Mouse (Mus musculus): ENCODE results near the gene 1700029P11Rik. TPM values are rescaled to one million over a fixed set of nuclear protein-coding genes. Genes with fewer than 3 reads are reported as not detected.

Gene 1700029P11Rik
- total RNA-seq, 2 experiments from 2014 or later, result not detected

DNA sequence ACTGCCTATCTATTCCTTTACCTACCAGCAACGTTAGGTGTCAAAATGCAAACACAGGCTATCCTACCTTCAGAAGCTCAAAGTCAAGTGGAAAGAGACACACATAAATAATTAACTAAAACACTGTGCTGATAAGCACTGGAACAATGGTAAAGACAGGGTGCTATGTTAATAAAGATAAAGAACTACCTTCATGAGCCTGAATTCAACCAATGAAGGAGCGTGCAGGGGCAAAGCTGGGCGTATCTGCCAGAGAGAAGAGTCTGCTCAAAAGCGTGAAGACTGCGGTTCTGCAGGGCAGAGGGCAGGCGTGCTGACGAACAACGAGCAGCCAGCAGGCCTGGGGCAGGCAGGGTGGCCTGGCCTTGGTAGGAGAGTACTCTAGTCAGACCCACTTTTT lies 23.9 kb downstream of the 1700029P11Rik start:
- no peak for DNase-seq (ENCODE audit: low spot score in 2 of 2)

DNA sequence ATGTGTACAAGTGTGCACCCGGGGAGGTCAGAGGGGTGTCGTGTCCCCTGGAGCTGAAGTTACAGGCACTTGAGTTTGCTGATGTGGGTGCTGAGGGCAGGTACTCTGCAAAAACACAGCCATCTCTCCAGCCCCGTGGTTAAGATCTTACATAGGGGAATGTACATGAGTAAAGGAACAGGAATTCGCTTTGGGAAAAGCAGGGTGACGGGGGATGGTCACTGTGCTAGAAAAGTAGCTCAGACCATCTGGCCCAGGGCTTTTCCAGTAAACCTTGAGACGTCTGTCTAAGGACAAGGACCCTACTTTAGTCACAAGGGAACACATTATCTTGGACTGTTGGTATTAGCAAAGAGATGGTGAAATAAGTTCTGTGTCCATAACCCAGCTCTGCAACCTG lies 31.6 kb downstream of the 1700029P11Rik start:
- DNase-seq (ENCODE audit: low spot score in 2 of 2), result no peak

DNA sequence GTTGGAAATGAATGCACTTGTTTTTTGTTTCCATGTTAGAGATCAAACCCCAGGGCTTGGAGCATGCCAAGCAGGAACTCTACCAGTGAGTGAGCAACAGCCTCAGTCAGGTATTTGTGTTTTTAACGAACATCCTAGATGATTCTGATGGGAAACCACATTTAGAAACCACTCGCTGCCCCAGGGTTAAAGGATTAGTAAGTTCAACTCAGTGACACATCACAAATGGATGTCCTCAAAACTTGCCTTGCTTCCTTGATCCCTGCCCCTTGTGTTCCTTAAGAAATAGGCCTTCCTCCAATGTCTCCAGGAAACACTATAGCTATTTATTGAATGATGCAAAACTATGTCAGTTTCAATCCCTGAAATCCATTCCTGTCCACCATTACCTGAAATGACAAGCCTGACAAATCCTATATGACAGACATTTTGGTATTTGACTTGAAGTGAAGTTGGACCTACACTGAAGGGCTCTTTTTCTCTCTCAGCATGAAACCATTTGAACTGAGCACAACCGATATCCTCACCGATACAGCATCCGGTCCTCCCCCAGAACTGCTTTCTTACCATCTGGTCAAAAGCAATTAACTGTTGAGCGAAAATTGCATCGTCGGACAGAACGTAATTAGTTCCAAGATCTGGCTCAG lies 34.5 kb downstream of the 1700029P11Rik start:
- DNase-seq (ENCODE audit: low spot score in 2 of 2), result no peak

DNA sequence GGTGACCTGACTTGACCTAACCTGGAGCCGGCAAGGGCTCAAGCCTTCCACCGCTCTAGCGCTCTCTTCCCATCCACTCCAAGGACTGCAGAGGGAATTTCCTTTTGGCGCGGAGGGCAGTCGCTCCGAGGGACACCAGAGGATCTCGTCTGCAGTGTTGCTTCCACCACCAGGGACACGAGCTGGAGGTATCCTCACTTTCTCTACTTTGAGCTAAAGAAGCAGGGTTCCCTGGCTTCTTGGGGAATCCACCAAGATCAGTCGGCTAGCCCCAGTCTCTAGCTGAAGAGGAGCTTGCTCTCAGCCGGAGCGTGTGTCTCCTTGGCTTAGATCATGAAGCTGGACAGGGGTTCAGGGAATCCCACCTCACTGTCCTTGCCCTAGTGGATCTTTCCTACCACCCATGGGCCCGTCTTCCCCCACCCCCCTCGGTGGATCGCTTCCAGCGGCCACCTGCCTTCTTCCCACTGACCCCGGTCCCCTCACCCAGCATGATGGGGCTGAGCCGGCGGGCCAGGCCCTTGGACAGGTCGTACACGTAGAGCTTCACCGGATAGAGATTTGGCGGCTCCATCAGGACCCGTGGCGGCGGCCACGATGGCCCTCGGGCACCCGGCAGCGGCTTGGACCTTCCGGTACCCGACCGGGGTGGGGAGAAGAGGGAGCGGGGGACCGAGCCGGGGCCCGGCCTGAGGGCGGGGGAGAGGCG lies 35.2 kb downstream of the 1700029P11Rik start:
- peak; percentile 30 to 33 for DNase-seq (ENCODE audit: low spot score in 2 of 2)

DNA sequence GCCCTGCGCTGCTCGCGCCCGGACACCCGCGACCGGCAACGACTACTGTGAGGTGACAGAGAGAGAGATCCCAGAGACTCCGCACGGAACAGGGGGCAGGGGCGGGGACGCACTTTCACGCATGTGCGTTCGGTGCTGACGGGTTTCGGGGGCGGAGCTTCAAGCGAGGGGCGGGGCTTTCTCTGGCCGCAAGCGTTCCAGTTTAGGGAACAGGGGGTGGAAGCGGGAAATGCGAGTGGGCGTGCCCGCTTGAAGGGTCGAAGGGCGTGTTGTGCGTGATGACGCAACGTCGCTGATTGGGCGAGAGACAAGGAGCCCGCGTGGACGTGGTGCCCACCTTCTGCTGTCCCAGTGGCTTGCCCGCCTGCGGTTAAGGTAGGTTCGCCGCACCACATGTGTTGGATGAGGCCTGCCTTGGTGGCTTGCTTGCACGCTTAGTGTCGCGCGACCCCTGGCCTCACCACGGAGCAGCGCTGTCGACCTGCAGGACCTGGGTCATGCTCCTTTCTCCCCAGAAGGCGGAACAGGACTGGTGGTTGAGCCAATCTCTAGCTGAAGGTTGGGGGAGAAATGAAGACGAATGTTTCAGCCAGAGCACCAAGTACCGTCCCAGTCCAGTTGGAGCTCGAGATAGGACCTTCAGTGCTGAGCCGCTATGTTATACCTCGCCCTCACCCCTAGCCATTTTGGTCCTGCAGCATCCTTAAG lies 35.9 kb downstream of the 1700029P11Rik start:
- peak; percentile 100 for DNase-seq (ENCODE audit: low spot score in 2 of 2)

DNA sequence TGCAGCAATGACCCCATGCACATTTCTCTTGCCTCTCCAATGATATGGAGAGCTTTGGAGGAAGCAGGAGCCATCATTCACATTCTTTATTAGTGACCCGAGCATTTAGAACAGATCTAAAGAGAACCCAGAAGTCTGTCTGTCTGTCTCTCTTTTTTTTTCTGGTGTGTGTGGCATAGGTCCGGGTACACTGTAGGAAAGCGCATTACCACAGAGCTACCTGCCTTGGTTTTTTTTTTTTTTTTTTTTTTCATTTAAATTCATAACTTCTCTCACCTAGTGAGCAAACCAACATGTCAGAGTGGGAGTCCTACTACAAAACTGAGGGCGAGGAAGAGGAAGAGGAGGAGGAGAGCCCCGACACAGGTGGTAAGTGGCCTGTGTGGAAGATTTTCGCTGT lies 36.5 kb downstream of the 1700029P11Rik start:
- no peak for DNase-seq (ENCODE audit: low spot score in 2 of 2)

DNA sequence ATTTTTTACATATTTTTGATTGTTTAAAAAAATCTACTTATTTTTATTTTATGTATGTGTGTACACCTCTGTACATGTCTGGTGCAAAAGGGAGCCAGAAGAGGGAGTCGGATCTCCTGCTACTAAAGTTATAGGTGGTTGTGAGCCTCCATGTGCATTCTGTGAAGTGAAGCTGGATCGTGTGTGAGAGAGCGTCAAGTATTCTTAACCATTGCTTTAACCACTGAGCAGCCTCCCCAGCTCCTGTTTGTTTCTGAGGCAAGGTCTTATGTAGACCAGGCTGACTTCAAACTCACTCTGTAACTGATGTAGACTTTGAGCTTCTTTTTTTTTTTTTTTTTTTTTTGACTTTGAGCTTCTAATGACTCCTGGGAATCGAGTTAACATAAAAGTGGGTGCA lies 37.1 kb downstream of the 1700029P11Rik start:
- no peak for DNase-seq (ENCODE audit: low spot score in 2 of 2)

DNA sequence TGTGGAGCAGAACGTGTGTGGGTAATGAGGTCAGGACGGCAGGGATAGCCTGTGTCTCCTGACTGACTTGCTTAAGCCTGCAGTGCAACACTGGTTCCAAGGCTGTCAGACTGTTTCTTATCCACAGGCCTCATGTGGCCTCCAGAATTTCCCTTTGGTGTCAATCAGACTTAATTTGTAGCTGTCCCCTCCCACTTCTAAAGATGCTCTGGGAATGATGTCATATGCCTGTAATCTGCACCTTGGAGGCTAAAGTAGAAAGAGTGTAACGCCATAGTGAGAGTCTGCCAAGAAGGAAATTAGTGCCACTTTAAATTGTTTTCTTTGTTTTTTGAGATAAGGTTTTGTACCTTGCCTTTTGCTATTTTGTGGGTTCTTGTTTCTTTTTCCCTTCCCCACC lies 38.9 kb downstream of the 1700029P11Rik start:
- DNase-seq (ENCODE audit: low spot score in 2 of 2), result no peak

DNA sequence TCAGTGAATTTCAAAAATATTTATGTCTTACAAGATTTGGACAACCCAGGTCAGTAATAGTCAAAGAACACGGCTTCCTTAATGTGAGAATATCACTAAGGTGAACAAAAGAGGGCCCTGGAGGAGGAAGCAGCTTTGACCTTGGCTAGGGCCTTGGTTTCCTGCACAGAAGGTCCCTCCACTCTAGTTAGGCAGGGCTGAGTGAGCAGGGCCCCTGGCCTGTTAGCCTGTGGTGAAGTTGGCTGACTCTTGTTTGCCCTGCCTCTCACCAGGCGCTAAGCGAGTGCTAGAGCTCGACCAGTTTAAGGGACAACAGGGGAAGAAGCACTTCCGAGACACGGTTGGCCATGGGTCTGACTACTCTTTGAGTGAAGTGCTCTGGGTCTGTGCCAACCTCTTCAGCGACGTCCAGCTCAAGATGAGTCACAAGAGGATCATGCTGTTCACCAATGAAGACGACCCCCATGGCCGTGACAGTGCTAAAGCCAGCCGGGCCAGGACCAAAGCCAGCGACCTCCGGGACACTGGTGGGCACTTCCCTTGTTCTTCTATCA lies 42.3 kb downstream of the 1700029P11Rik start:
- peak; percentile 33 to 45 for DNase-seq (ENCODE audit: low spot score in 2 of 2)

DNA sequence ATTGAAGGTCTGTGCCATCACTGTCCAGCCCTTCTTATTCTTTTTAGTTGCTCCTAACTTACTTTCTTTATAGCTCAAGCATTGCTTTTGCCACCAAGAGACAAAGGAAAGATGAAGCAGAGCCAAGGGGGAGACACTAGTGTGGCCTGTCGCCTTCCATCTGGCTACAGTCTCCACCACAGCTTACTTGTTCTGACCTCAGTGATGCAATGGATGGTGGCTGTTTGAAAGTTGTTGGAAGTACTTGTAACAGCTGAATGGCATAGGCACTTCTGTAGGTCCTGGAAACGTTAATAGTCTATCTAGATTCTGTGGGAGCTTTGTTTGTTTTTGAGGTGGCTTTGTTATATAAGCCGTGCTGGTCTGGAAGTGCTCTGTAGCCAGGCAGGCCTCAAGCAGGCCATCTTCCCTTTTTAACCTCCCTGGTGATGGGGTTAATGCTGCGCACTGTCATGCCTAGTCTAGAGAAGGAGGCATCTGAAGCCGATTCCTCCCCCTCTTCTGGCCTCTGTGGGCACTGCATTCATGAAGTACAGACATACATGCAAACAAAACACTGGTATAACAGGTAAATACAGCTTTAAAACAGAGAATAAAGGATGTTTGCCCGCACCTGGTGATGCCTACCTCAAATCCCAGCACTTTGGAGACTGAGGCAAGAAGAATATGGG lies 43.8 kb downstream of the 1700029P11Rik start:
- no peak for DNase-seq (ENCODE audit: low spot score in 2 of 2)

DNA sequence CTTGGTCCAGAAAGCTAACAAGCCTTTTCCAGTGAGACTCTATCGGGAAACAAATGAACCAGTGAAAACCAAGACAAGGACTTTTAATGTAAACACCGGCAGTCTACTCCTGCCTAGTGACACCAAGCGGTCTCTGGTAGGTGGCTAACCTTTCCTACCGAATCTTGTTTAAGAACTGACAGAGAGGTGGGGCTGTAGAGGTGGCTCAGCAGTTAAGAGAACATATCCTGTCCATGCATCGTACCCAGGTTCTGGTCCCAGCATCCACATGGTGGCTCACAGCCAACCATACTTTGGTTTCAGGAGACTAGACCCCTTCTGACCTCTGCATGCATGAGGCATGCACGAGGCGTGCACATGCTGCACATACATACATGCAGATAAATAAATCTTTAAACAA lies 46.9 kb downstream of the 1700029P11Rik start:
- DNase-seq (ENCODE audit: low spot score in 2 of 2), result no peak

DNA sequence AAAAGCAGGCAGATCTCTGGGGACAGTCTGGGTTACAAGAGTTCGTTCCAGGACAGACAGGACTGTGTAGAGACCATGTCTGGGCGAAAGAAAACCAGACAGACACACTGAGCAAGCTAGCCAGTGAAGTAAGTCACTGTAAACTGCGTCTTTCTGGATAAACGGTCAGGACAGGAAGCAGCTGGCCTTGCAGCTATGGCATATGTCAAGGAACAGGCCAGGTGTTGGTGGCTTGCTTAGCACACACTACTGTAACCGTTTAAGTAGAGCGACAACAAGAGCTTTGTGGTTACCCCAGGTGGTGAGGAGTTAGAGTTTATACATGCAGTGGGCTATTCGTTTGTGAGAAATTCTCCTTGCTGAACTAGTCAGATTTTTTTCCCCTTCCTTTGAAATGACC lies 47.4 kb downstream of the 1700029P11Rik start:
- no peak for DNase-seq (ENCODE audit: low spot score in 2 of 2)

Other genes with a start within 250 kb of the 1700029P11Rik start
- 10 to 100 TPM; 68.9 to 69.9 TPM for gene Zc3h7b, start 235.5 kb upstream of the 1700029P11Rik start, total RNA-seq (2021)
- gene Rangap1, start 235.0 kb upstream of the 1700029P11Rik start, total RNA-seq (2021), result 10 to 100 TPM; 69.7 to 70.0 TPM
- gene Tef, start 178.1 kb upstream of the 1700029P11Rik start, total RNA-seq (2021), result 10 to 100 TPM; 45.0 to 46.9 TPM
- 100 to 1,000 TPM; 103 to 121 TPM for gene Tob2, start 121.7 kb upstream of the 1700029P11Rik start, total RNA-seq (2021)
- 10 to 100 TPM; 54.3 to 55.6 TPM for gene Phf5a, start 108.6 kb upstream of the 1700029P11Rik start, total RNA-seq (2021)
- gene Aco2, start 108.2 kb upstream of the 1700029P11Rik start, total RNA-seq (2021), result 1,000 to 10,000 TPM in 1 of 2 experiments, 100 to 1,000 TPM in 1; 791 to 1,455 TPM
- 10 to 100 TPM; 16.2 to 19.9 TPM for gene Polr3h, start 54.3 kb upstream of the 1700029P11Rik start, total RNA-seq (2021)
- 1 to 10 TPM; 6.9 to 9.2 TPM for gene Csdc2, start 43.8 kb upstream of the 1700029P11Rik start, total RNA-seq (2021)
- gene Pmm1, start 19.6 kb upstream of the 1700029P11Rik start, total RNA-seq (2021), result 10 to 100 TPM; 58.0 to 85.4 TPM
- 10 to 100 TPM; 55.8 to 88.9 TPM for gene Xrcc6, start 7.3 kb downstream of the 1700029P11Rik start, total RNA-seq (2021)
- 100 to 1,000 TPM in 1 of 2 experiments, 10 to 100 TPM in 1; 52.7 to 123 TPM for gene Desi1, start 53.3 kb downstream of the 1700029P11Rik start, total RNA-seq (2021)
- 10 to 100 TPM; 80.5 to 99.1 TPM for gene Snu13, start 67.1 kb downstream of the 1700029P11Rik start, total RNA-seq (2021)
- not detected for gene 4930407I10Rik, start 78.6 kb downstream of the 1700029P11Rik start, total RNA-seq (2021)
- gene Mei1, start 89.5 kb downstream of the 1700029P11Rik start, total RNA-seq (2021), result 1 to 10 TPM in 1 of 2 experiments, under 1 TPM in 1; 0.58 to 4.1 TPM
- gene Ccdc134, start 147.4 kb downstream of the 1700029P11Rik start, total RNA-seq (2021), result 1 to 10 TPM; 6.7 to 8.9 TPM
- 100 to 1,000 TPM in 1 of 2 experiments, 10 to 100 TPM in 1; 79.3 to 109 TPM for gene Srebf2, start 166.6 kb downstream of the 1700029P11Rik start, total RNA-seq (2021)
- gene Shisa8, start 232.3 kb downstream of the 1700029P11Rik start, total RNA-seq (2021), result under 1 TPM; 0.13 to 0.27 TPM
- under 1 TPM; 0.16 to 0.17 TPM for gene Tnfrsf13c, start 243.8 kb downstream of the 1700029P11Rik start, total RNA-seq (2021)

Measured in adrenal gland, adult 18-20 months (tissue).